Mouse (Mus musculus) cerebellum, adult 11-12 months (tissue): ENCODE results near the gene Mylip.

Source experiments
- DNase-seq: peaks from one replicate; pipeline ENCODE4 v3.0.0; 2022

Mylip gene

DNA sequence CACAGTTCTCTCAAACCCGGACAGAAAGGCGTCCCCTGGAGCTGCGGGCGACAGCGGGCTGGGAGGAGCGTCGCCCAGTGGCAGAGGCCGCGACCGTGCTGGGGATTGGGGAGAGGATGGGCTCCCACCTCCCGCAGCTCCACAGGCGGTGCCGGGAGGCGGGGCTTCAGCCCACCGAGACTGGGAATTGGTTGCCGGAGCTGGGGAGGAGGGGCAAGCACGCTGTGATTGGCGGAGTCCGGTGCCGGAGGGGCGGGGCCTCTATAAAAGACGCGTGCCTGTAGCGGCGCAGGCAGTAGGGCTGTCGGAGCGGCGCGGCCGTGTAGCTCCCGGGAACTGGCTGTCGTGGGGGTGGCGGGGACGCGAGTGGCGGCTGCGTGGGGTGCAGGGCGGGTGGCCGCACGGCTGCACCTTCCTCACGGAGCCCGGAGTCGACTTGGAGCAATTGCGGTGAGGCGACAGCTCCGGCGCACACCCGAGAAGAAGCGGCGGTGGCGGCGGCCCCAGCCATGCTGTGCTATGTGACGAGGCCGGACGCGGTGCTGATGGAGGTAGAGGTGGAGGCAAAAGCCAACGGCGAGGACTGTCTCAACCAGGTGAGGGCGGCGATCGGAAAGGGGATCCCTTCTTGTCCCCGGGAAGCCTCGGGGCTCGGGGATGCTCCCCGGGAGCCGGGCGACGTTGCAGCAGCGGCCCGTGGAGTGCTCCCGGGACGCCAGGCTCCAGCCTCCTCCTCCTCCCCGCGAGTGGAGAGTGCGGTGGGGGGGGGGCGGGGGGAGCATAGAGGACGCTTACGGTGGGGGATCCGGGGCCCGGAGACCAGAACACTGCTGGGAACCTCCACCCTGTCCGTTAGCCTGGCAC lies at the start of gene Mylip:
TSS of gene Mylip (plus strand) at position 295 of the 864 bp plus-strand sequence.
- peak; percentile 99 for DNase-seq

DNA sequence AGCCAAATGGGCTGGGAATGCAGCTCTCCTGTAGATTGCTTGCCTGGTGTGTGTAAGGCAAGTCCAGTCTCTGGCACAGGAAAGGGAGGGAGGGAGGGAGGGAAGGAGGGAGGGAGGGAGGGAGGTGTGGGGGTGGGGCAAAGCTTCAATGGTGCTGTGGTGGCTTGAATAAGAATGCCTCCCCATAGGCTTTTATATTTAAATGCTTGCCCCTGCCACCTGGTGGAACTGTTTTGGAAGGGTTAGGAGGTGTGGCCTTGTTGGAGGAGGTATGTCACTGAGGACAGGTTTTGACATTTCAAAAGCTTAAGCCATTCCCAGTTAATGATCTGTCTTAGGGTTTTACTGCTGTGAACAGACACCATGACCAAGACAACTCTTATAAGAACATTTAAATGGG lies 47.6 kb upstream of the Mylip start:
- DNase-seq, result no peak

GRCm38 (mm10) chr13:45343541-45343940 lies 46.0 kb upstream of the Mylip start:
- no peak for DNase-seq

DNA sequence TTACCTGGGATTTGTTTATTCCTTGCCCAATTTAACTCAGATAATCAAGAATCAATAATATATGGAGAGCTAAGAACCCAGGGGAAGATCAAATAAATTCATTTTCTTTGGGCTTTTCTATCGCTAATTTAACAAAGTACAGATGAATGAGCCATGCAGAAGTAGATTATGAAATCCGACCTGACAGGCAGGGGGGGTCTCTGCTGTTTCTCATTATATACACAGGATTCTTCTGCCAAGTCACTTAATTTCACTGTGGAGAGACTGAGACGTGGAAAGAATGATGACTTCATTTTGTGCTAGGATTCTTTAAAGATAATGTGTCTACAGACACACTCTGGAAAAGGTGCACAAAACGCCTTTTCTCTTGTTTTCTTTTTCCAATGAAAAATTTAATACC lies 45.6 kb upstream of the Mylip start:
- DNase-seq, result no peak

GRCm38 (mm10) chr13:45345471-45346159 lies 43.9 kb upstream of the Mylip start:
- no peak for DNase-seq

GRCm38 (mm10) chr13:45351483-45351882 lies 38.1 kb upstream of the Mylip start:
- DNase-seq, result no peak

DNA sequence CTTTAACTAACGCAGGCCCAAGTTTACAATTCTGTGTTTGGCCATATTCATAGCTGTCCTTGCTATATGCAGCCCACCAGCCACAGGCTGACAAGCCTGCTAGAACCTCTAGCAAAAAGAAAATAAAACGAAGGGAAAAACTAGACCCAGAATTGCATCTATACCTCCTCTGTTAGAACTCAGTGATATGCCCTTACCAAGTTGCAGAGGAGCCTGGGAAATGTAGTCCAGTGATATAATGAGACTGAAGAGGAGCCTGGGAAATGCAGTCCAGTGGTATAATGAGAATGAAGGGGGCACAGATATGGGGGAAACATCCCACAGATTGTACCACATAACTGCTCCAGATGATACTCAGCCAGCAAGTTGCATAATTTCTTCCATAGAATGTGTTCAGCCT lies 34.7 kb upstream of the Mylip start:
- no peak for DNase-seq

- no peak for DNase-seq
Observed at GRCm38 (mm10) chr13:45358208-45358607, 31.3 kb upstream of the Mylip start.

- DNase-seq, result no peak
Observed at GRCm38 (mm10) chr13:45358676-45359323, 30.7 kb upstream of the Mylip start.

DNA sequence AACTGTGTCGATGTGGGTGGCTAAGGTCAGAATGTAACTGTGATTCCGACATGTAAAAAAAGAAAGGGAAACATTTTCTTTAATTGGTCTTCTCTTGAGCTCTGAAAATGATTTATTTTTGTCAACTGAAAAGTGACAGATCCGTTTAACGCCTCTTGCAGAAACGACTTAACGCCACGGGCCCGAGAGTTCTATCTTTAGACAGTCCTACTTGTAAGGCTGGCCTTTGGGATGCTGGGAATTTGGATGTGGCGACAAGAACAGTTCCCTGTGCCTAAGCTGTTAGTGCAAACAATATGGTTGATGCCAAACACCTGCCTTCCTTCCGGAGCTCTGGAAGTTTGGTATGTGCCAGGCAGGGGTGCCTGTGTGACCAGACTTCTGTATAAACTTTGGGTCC lies 23.8 kb upstream of the Mylip start:
- no peak for DNase-seq

- DNase-seq, result no peak
Observed at GRCm38 (mm10) chr13:45371673-45372072, 17.9 kb upstream of the Mylip start.

DNA sequence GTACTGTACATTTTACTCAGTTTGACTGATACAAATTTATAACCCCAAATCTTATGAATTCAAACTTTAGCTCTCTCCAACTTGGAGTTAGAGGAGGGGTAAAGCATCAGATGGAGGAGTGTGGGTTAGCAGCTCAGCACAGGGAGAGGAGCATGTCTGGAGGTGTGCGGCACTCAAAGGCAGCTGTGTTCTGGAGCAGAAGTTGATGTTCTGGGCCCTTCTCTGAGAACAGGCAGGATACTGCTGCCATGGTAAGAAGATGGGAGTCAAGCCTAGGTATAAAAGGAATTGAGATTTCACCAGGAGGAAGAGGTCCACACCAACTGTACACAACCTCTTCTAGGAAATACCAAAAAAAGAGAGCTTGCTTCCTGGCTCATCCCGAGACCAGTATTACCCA lies 17.1 kb upstream of the Mylip start:
- no peak for DNase-seq

DNA sequence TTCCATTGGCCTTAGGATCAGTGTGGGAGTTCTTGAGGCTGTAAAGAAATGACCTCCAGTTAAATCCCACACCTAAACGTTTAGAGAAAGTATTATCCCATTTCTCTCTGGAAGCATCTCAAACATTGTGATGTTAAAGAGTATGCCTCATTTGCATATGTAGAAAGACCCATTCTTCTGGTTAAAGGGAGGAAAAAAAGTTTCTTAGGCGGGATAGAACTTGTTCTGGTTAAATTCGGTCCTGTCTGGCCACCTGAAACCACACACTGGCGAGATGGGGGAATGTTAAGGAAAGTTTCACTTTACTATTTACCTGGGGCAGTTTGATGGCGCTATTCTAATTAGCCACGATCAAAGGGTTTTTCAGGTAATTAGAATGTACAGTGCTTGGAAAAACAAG lies 14.7 kb upstream of the Mylip start:
- DNase-seq, result no peak

GRCm38 (mm10) chr13:45382208-45382607 lies 7.3 kb upstream of the Mylip start:
- no peak for DNase-seq

DNA sequence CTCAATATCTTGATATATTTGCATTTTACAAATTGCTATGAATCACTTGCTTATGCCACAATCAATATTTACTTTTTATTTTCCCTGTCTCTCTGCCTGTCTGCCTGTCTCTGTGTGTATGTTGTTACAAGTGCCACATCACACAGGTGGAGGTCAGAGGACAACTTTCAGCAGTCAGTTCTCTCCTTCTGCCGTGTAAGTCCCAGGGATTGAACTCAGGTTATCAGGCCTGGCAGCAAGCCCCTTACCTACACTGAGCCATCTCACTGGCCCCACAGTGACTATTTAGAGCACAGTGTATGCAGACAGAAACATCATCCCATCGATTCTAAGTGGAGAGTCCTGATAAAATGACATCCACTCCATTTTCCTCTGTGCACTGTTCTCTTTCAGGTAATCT lies 4.9 kb upstream of the Mylip start:
- no peak for DNase-seq

- no peak for DNase-seq
Observed at GRCm38 (mm10) chr13:45385521-45385920, 4.0 kb upstream of the Mylip start.

GRCm38 (mm10) chr13:45386253-45386652 lies 3.3 kb upstream of the Mylip start:
- no peak for DNase-seq

- no peak for DNase-seq
Observed at GRCm38 (mm10) chr13:45387231-45387630, 2.3 kb upstream of the Mylip start.

DNA sequence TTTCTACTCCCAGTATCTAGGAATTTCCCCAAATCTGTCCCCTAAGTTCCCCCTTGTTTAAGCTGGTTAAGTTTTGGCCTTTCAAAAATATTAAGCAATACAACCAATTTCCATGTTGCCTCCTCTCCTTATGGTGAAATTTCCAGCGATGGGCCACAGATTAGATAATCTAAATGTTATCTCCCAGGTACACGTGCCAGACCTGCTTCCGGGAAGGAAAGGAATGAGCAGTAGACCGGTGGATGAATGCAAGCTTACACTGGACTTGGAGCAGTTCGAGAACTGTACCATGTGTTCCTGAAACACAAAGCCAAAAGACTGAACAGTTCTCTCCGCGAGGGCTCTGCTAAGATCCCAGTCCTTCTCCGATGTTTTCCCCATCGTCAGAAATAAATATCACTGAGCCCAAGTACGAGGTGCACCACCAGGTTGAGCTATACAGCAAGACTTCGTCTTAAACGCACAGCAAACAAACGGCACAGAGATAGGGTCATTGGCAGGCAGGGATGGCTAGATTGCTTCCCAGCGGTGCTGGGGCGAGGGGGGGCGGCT lies 1.2 kb upstream of the Mylip start:
- DNase-seq, result no peak

DNA sequence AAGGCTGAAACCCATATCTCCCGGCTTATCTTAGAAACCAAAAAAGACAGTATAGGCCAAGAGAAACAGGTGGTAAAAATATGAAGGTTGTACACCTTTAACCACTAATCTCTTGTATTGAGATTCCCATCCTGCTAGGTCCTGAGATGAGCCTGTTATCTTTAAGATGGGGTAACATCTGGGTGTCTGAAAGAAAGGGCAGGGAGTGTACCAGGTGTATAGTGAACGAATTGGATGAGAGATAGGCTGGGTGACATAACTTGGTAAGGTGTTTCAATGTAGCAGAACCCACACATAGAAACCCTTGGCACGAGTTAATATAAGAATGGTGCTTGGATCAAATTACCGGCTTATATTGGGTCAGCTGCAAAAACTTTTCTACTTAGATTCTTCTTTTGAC lies 653 bp upstream of the Mylip start:
- no peak for DNase-seq

DNA sequence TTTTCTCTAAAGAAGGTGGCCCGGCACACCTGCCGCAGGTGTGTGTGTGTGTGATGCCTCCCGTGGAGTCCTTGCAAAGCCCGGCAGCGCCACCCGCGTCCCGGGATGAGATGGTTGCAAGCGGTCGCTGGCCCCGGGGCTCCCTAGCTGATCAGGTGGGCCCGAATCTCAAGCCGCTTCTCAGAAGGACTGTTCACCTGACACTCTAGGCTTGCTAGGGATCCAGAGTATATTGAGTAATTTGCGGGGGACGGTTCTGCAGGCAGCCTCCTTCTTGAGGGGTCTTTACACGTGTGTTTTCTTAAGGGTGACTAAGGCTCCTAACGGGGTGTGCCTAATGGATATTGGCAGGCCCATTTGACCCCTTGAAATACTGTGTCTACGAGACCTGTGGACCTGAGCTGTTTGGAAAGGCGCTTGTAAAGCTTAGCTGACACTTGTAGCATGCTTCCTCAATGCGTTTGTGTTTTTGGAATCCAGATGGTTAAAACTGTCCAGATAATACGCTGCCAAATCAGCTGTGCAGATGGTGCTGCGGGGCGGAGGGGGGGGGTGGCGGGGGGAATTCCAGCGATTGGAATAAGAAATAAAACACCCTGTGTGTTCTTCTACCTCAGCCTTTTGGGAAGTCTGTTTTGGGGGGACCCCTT lies 895 bp downstream of the Mylip start:
- DNase-seq, result peak; percentile 50

- no peak for DNase-seq
Observed at GRCm38 (mm10) chr13:45390962-45391853, 1.7 kb downstream of the Mylip start.
